Mouse (Mus musculus): ENCODE results near the gene Dab1. TPM values are rescaled to one million over a fixed set of nuclear protein-coding genes. Genes with fewer than 3 reads are reported as not detected.

The Dab1 gene
- total RNA-seq, 2 experiments from 2014 or later: not detected

DNA sequence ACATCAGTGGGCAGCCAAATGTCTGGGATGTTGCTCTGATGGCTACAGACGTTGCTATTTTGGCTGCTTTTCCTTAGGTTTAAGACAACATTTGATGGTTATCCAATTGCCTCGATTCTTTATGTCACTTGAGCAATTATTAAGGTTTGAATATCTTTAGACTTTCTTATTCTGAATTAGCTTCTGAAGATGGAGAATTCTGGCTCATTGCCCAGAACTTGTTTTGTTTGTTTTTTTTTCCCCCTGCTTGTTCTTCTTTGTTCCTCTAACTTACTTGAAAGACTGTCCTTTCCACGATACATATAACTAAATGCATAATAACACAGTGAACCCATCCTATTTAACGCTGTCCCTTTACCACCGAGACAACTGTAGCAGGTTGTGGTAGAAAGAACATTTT, 707.1 kb downstream of the Dab1 start:
- no peak for ATAC-seq (replicated peaks; ENCODE audit: low FRiP score, poor library complexity, severe bottlenecking)

DNA sequence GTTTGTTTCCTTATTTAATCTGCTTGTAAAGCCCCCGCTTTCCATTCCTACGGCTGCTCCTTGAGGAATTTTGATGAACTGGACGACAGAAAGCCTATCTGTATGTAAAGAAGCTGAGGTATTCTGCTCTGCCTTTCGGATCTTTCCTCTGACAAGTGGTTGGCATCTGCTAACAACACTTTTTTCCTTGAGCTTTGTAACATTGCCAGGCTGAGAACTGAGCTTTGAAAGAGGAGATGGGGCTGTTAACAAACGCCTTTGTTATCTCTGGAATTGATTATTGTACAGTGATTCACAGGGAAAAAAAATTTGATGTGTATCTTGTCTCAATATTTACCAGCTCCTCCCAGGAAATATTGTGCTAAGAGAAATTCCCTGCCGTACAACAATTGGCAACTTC, 712.7 kb downstream of the Dab1 start:
- ATAC-seq (replicated peaks; ENCODE audit: low FRiP score, poor library complexity, severe bottlenecking): no peak

DNA sequence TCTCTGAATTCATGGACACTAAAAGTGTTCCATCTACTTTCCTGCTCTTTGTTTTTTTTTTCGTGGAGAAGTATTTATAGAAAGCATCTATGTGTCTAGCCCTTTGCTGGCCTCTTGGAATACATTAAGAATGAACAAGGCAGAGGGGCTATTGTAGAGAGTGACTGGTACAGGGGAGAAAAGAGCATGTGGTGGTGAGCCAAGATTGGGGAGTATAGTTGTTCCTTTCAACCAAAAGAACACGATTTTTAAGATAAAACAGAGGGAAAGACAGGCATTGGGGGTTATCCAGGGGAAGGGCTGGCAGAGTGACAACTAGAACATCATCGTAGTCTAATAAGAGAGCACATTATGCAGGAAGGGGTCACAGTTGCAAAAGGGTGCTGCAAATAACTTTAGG, 713.2 kb downstream of the Dab1 start:
- ATAC-seq (replicated peaks; ENCODE audit: low FRiP score, poor library complexity, severe bottlenecking): no peak

DNA sequence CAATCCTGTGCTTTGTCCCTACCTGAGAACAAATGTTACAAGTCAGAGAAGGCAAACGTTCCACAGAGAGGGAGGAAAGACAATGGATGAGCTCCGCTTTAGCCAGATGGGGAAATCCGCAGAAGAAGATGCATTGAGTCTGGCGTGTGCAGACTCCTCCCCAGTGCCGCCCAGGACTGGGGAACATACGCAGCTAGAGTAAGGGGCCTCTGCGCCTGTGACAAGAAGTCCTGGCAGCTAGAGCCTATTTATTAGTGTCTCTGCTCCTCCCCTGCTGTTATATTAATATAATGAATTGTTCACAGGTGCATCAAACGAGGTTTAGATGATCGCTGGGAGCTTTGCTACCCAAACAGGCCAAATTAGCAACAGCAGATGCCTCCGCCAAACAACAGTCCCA, 718.1 kb downstream of the Dab1 start:
- ATAC-seq (replicated peaks; ENCODE audit: low FRiP score, poor library complexity, severe bottlenecking): no peak

DNA sequence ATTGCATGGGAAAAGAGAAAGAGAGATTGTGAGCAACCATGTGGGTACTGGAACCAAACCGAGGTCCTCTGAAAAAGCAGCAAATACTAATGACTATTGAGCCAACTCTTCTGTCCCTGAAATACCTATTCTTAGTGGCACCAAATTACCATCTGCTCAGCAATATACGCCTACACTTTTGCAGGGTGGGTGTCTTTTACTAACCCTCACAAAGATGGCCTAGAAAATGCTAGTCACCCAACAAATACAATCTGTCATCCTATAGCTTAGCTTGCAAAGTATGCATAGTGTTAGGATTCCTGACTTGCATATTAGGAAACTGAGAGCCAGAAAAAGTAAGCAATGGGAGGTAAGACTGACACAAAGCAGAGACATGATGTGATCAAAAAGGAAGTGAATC, 719.2 kb downstream of the Dab1 start:
- no peak for ATAC-seq (replicated peaks; ENCODE audit: low FRiP score, poor library complexity, severe bottlenecking)

DNA sequence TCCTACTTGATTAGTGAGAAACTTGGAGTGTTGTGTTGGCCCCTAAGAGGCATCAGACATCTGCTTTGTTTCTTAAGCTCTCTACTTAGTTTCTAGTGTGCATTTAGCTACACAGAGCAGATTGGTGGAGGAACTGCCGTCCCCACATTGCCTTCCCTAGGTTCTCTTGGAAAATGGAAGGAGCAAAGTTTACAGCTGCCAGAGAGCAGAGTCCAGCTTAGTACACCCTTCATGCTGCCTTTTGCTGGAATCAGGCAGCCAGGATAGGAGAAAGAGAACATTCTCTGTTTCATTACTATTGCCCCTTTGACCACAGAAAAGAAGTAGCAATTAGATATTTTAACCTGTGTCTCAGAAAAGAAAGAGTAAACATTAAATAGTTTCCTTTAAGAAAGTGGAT, 742.2 kb downstream of the Dab1 start:
- no peak for ATAC-seq (replicated peaks; ENCODE audit: low FRiP score, poor library complexity, severe bottlenecking)

DNA sequence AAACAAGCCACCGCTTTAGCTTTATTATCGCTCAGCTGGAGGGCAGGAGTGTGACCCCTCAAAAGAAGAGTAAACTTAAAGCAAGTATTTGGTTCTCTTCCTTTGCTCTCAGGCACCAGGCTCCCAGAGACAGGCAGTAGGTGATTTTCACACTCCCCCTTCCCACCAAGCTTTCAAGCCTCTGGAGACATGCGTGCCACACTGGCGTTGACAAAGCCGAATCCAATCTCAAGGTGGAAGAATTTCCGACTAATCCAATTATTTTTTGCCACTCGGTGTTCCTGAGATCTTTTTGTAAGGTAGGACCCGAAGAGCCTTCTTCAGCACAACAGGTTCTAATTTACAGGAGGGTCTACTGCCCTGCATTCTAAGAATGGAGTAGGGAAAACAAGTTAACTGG, 747.3 kb downstream of the Dab1 start:
- ATAC-seq (replicated peaks; ENCODE audit: low FRiP score, poor library complexity, severe bottlenecking): no peak

DNA sequence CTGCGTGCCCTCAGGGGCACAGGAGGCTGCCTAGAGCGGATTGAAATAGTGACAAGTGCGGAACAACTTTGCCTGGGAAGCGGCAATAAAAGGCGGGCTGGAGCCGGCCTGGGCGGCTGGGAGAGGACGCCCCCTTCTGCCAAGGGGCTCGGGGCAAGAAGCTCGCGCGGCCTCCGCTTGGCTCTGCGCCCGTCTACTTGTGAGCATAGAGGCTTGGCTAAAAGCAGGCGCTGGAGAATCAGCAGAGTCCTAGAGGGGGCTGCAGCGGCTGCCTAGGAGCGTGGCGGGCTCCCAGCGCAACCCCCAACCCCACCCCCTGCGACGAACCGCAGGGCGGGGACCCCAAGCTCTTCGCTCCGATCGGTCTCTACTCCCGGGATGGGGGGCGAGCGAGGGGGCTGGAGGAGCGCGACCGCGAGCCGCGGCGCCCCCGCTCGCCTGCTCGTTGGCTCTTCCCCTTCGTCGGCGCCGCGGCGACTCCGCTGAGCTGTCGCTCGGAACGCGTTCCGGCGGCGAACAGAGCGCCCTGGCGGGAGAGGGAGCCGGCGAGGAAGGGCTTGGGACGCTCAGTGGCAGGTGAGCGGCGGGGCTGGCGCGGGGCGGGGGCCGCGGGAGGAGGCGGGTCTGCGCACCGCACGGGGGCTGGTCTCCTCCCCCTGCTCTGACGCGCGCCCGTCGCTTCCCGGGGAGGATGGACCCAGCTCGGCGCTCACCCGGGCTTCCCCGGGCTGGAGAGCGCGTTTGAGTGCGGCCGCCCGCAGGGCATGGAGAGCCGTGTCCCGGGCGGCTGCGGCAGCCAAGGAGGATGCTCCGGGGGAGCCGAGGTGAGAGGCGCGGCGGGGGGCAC, 748.0 kb downstream of the Dab1 start:
- ATAC-seq (replicated peaks; ENCODE audit: low FRiP score, poor library complexity, severe bottlenecking): no peak

DNA sequence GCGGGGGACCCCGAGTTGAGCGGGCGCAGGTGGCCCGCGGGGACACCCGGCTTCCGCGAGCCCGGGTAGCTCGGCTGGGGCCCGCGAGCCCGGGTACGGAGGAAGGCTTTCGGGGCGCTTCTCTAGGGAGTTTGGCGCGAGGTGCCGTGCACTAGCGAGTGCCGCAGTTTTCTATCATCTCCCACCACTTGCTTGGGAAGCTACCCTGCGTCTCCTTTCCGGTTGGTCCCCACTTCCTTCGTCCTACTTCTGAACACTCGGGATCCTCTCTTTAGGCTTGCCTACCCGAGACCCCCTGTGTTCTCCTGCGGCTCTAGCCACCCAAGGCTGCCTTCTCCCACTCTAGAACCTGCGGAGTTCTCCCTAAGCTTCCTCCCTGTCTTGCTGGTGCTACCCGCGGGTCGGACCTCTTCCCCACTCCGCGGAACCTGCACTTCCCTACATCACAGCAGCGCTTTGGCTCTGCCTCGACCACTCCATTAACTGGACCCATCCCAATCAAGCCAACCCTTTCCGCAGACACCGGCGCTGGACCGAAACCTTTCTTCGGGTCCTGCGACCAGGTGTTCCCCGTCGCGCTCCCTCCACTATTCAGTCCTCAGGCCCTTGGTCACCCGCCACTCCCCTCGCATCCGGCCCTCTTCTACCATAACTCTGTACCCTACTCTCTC, 748.7 kb downstream of the Dab1 start:
- no peak for ATAC-seq (replicated peaks; ENCODE audit: low FRiP score, poor library complexity, severe bottlenecking)

DNA sequence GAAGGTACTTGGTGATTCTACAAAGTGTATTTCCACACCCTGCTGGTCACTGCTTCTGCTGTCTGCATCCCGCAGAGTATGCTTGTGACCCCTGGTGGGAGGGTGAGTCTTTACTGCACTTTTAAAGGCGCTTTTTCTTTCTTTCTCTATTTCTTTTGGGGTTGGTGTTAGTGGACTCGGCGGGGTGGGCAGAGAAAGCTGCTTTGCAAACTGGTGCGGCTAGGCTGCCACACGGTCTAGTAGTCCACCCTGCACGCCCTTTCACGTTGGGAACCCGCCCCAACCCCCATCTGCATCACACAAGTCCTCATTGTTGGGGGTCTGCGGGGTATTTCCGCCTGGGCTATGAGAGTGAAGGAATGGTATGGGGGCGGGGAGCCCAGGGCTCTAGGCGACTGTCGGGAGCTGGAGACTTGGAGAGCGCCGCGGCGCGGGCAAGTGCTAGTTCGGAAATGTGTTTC, 749.4 kb downstream of the Dab1 start:
- ATAC-seq (replicated peaks; ENCODE audit: low FRiP score, poor library complexity, severe bottlenecking): no peak

DNA sequence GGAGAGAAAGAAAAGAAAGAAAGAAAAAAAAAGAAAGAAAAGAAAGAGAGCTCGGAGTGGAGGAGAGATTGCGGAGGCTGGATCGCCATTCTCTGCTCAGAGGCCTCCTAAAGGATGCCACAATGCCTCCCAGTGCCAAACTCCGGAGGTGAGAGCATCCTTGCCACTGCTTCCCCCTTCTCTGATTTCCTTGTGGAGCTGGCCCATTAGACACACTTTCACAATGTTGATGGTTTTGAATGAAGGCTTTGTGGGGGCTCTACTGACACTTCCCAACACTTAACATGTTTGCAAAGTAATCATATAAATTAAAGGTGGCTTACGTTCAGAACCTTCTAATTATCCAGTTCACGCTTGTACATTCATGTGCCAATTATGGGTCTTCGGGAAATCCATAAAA, 749.9 kb downstream of the Dab1 start:
- ATAC-seq (replicated peaks; ENCODE audit: low FRiP score, poor library complexity, severe bottlenecking): no peak

DNA sequence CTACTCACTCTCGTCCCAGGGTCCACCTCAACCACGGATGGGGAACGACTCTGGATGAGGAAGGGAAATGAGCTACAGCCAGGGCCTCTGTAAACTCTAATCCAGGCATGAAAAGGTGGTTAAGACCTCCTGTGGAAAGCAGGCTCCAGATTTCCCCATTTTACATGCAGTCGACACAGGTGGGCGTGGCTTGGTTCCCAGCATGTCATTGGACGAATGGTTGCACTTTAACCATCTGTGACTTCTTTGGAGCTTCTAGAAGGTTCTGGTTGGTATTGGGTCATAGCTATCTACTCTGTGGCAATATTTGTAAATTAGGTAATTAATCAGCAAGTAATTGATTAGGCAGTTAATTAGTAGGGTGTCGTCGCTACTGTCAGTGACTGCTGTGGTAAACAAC, 752.0 kb downstream of the Dab1 start:
- ATAC-seq (replicated peaks; ENCODE audit: low FRiP score, poor library complexity, severe bottlenecking): no peak

DNA sequence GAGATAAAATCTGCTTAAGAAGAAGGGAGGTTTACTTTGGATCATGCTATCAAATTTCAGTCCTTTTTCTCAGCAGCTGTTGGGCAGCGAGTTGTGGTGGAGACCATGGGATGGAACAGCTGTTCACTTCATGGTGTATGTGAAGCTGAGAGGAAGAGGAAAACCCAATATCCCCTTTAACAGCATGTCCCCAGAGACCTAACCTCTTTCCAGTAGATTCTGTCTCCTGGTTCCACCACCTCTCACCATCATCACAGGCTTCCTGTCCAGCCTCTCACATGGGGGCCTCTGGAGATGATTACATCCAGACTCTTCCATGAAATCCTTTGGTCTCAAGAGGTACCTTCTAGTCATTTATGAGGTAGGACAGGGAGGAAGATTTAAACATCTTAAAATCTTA, 755.0 kb downstream of the Dab1 start:
- no peak for ATAC-seq (replicated peaks; ENCODE audit: low FRiP score, poor library complexity, severe bottlenecking)

DNA sequence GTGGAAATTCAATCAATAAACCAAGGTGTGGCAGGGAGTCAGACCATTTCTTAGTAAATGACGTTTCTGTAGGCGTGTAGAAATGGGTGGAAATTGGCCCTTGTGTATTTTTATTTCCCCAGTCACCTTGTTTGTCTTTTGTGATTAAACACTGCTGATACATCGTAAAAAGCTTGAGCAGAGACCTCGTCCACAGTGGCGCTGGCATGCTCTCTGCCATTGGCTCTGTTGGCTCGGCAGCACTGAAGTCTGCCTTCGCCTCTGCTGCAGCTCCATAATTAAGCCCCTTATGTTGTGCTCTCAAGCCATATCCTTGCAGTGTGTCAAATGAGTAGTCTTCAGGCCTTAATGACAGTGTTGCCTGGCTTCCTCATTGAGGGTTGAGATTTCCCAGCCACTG, 765.5 kb downstream of the Dab1 start:
- ATAC-seq (replicated peaks; ENCODE audit: low FRiP score, poor library complexity, severe bottlenecking): no peak

DNA sequence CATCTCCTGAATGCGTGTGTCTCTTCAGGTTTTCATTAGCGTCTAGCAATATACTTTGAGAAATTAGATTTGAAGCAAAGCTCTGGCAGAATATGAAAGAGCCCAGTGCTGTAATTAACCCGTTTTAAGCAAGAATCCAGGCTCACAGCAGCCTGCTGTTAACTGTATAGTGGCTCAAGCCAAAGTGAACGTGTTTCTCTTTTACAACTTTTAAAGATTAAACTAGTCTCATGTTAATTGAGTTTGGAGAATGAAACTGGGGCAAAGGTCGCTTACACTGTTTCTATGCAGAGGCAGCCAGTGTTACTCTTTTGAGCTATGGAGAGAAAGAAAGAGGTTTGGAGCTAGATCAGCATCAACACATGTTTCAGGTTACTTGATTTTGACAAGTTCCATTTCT, 766.1 kb downstream of the Dab1 start:
- no peak for ATAC-seq (replicated peaks; ENCODE audit: low FRiP score, poor library complexity, severe bottlenecking)

DNA sequence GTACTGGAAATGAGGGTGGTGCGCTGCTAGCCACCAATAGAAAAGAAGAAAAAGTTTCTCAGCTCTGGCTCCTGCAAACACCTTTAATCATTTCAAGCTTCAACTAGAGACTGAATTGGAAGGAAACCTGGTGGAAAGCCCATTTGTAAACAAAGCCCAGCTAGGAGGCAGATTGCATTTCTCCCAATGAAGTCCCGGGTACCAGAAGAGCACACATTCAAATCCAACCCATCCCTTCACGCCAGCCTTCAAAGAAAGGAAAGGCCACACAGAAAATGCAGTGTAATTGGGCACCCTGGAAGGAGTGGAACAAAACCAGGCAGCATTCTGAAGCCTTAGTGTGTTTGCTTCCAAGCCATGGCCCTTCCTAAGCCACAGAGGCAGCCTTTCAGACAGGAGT, 776.4 kb downstream of the Dab1 start:
- ATAC-seq (replicated peaks; ENCODE audit: low FRiP score, poor library complexity, severe bottlenecking): no peak

DNA sequence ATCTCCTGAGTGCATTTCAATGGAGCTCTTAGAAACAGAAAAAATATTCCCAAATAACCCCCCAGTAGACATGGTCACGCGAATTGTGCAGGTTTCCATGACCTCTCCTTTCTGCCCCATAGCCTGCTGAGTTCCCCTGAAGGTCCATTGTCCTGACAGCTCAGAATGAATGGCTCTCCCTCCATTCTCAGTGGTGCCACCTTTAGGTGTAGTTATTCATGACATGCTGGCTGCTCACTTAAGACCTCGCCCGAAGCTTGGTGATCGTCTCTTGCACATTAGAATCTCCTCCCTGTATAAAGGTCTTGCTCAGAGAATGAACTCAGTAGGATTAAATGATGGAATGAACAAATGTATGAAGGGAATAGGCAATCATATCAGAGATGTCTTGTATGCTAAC, 776.9 kb downstream of the Dab1 start:
- no peak for ATAC-seq (replicated peaks; ENCODE audit: low FRiP score, poor library complexity, severe bottlenecking)

DNA sequence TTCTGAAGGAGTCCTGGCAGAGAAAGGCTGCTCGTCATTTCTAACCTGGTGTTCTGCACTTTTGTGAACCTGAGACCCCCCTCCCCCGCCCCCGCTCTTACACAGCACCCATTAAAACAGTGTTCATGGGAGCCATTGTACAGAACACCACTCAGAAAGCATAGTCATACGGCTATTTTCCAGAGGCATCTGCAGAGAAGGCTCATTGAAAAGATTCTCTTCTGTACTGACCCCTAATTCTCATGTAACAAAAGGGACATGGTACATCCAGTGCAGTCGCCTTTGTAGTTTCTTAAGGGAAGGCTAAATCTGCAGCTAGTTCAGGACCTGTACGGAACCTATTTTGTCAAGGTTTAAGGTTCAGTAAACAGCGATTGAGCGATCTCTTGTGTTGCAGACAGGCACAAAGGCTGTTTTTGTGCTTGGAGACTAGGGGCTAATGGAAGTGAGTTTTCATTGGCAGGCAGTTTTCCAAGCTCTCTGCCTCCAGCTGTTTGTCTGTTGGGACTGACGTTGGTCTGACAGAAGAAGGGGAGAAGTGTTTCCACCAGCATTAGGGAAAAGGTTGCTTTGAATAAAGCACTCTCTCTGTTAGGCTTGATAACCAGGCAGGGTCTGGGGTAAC, 780.1 kb downstream of the Dab1 start:
- no peak for ATAC-seq (replicated peaks; ENCODE audit: low FRiP score, poor library complexity, severe bottlenecking)

DNA sequence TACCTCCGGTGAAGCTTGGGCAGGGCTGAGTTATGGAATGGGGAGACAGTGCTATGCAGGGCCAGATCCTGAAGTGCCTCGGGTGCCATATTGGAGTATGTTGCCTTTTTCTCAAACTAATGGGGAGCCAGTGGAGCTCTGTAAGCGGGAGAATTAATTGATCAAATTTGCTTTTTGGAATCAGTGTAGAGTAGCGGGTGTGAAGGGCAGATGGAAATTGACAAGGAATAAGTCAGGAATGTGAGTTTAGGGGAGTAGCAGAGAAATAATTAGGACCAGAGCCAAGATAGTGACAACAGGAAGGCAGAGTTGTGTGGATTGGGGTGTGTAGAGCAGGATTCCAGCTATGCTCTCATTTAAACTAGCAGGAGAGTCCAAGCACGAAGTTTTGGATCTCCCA, 784.9 kb downstream of the Dab1 start:
- ATAC-seq (replicated peaks; ENCODE audit: low FRiP score, poor library complexity, severe bottlenecking): no peak

DNA sequence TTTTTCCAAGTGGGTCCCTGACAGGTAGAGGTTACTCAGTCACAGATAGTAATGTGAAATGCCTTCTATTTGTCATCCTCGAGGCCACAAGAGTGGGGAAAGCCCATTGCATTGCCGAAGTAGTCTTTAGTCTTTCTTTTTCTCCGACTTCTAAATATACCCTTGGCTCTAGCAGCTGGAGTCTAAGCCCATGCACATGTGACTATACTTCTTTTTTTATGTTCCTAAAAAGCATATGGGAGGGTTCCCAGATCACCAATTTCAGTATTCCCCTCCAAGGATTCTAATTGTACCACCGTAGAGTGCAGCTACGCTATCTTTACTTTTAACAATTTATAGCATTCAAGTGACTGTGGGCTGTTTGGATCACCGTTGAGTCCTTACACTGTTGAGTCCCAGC, 791.8 kb downstream of the Dab1 start:
- ATAC-seq (replicated peaks; ENCODE audit: low FRiP score, poor library complexity, severe bottlenecking): no peak

DNA sequence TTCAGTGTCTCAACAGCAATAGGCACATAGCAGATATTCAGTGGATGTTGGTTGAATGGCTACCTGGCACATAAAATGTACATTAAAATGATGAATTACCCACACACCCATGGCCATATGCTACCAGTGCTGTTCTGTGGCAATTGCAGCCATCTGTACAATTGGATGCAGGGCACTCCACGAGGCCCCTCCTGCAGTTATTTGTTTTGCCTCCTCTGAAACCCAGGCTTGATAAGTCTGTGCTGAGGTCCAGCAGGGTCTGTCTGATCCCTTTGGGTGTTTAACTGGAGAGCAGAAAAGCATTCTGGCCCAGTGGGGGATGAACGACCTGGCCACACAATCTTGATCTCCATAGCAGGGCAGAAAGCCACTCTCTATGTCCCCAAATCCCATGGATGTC, 796.3 kb downstream of the Dab1 start:
- no peak for ATAC-seq (replicated peaks; ENCODE audit: low FRiP score, poor library complexity, severe bottlenecking)

Data from erythroblast, adult 5-6 weeks (primary cell).